Mouse (Mus musculus): Measurements from ENCODE around the gene Bin2. TPM values are rescaled to one million over a fixed set of nuclear protein-coding genes. Genes with fewer than 3 reads are reported as not detected.
"Not testable (repeated sequence)": the region's sequence is repeated elsewhere in the genome, so short reads cannot be mapped to it uniquely, and the experiment has no call there.

The Bin2 gene
- polyA plus RNA-seq, 1 experiment: 23.9 TPM

GRCm38 (mm10) chr15:100630126-100630525 lies 39.2 kb downstream of the Bin2 start:
- TF ChIP-seq CTCF (IDR thresholded peaks at IDR 0.05; ENCODE audit: insufficient read depth, low read length): no peak
- no peak for TF ChIP-seq POLR2A (IDR thresholded peaks at IDR 0.05; ENCODE audit: borderline replicate concordance, extremely low read depth, low read depth, low read length)
- peaks cover 22% of the 10 kb centered on the region for H3K4me1 ChIP-seq (ENCODE audit: control insufficient read depth, insufficient read depth, low read length)
- DNase-seq: no peak
- WGBS: 92% methylated on average over 3 of the region's 3 CpGs
- H3K4me3 ChIP-seq (replicated peaks; ENCODE audit: extremely low read depth, low read depth, low read length): no peak overlapping the region

GRCm38 (mm10) chr15:100628797-100629196 lies 40.6 kb downstream of the Bin2 start:
- Histone ChIP-seq H3K4me3 (replicated peaks; ENCODE audit: extremely low read depth, low read depth, low read length) (no peak overlapping the region), H3K4me1 (ENCODE audit: control insufficient read depth, insufficient read depth, low read length) (peaks cover 22% of the 10 kb centered on the region)
- TF ChIP-seq CTCF (IDR thresholded peaks at IDR 0.05; ENCODE audit: insufficient read depth, low read length) (no peak), POLR2A (IDR thresholded peaks at IDR 0.05; ENCODE audit: borderline replicate concordance, extremely low read depth, low read depth, low read length) (no peak)
- DNase-seq: no peak
- WGBS: 38% methylated on average over 7 of the region's 7 CpGs

- TF ChIP-seq POLR2A (IDR thresholded peaks at IDR 0.05; ENCODE audit: borderline replicate concordance, extremely low read depth, low read depth, low read length) (no peak), CTCF (IDR thresholded peaks at IDR 0.05; ENCODE audit: insufficient read depth, low read length) (no peak)
- no peak overlapping the region for H3K4me3 ChIP-seq (replicated peaks; ENCODE audit: extremely low read depth, low read depth, low read length)
- DNase-seq: no peak
- H3K4me1 ChIP-seq (ENCODE audit: control insufficient read depth, insufficient read depth, low read length): peaks cover 16% of the 10 kb centered on the region
- WGBS: 18% methylated on average over 11 of the region's 11 CpGs
Observed at GRCm38 (mm10) chr15:100627774-100628370, 41.5 kb downstream of the Bin2 start.

- Histone ChIP-seq H3K4me3 (replicated peaks; ENCODE audit: extremely low read depth, low read depth, low read length) (no peak overlapping the region), H3K4me1 (ENCODE audit: control insufficient read depth, insufficient read depth, low read length) (peaks cover 13% of the 10 kb centered on the region; the same call in 1 of the 2 replicates)
- no peak for TF ChIP-seq POLR2A (IDR thresholded peaks at IDR 0.05; ENCODE audit: borderline replicate concordance, extremely low read depth, low read depth, low read length)
- TF ChIP-seq CTCF (IDR thresholded peaks at IDR 0.05; ENCODE audit: insufficient read depth, low read length): no peak
- DNase-seq: no peak
- WGBS: 35% methylated on average over 10 of the region's 10 CpGs
Observed at GRCm38 (mm10) chr15:100627287-100627686, 42.1 kb downstream of the Bin2 start.

GRCm38 (mm10) chr15:100624435-100624834 lies 44.9 kb downstream of the Bin2 start:
- 96% methylated on average over 3 of the region's 3 CpGs for WGBS
- no peak for TF ChIP-seq CTCF (IDR thresholded peaks at IDR 0.05; ENCODE audit: insufficient read depth, low read length)
- TF ChIP-seq POLR2A (IDR thresholded peaks at IDR 0.05; ENCODE audit: borderline replicate concordance, extremely low read depth, low read depth, low read length): no peak
- DNase-seq: no peak
- Histone ChIP-seq H3K4me1 (ENCODE audit: control insufficient read depth, insufficient read depth, low read length) (peaks cover 17% of the 10 kb centered on the region), H3K4me3 (replicated peaks; ENCODE audit: extremely low read depth, low read depth, low read length) (no peak overlapping the region)

GRCm38 (mm10) chr15:100623754-100624153 lies 45.6 kb downstream of the Bin2 start:
- peaks cover 20% of the 10 kb centered on the region for H3K4me1 ChIP-seq (ENCODE audit: control insufficient read depth, insufficient read depth, low read length)
- DNase-seq: no peak
- TF ChIP-seq CTCF (IDR thresholded peaks at IDR 0.05; ENCODE audit: insufficient read depth, low read length) (no peak), POLR2A (IDR thresholded peaks at IDR 0.05; ENCODE audit: borderline replicate concordance, extremely low read depth, low read depth, low read length) (no peak)
- 84% methylated on average over 9 of the region's 9 CpGs for WGBS
- H3K4me3 ChIP-seq (replicated peaks; ENCODE audit: extremely low read depth, low read depth, low read length): no peak overlapping the region

GRCm38 (mm10) chr15:100622164-100622563 lies 47.2 kb downstream of the Bin2 start:
- no peak for DNase-seq
- 43% methylated on average over 7 of the region's 7 CpGs for WGBS
- Histone ChIP-seq H3K4me3 (replicated peaks; ENCODE audit: extremely low read depth, low read depth, low read length) (no peak overlapping the region), H3K4me1 (ENCODE audit: control insufficient read depth, insufficient read depth, low read length) (peaks cover 14% of the 10 kb centered on the region)
- TF ChIP-seq CTCF (IDR thresholded peaks at IDR 0.05; ENCODE audit: insufficient read depth, low read length) (no peak), POLR2A (IDR thresholded peaks at IDR 0.05; ENCODE audit: borderline replicate concordance, extremely low read depth, low read depth, low read length) (no peak)

- H3K4me3 ChIP-seq (replicated peaks; ENCODE audit: extremely low read depth, low read depth, low read length); DNase-seq: not testable (repeated sequence)
- H3K4me1 ChIP-seq (ENCODE audit: control insufficient read depth, insufficient read depth, low read length): peaks cover 14% of the 10 kb centered on the region
- WGBS: 43% methylated on average over 9 of the region's 9 CpGs
Observed at GRCm38 (mm10) chr15:100621671-100622070, 47.7 kb downstream of the Bin2 start.

- TF ChIP-seq POLR2A (IDR thresholded peaks at IDR 0.05; ENCODE audit: borderline replicate concordance, extremely low read depth, low read depth, low read length) (no peak), CTCF (IDR thresholded peaks at IDR 0.05; ENCODE audit: insufficient read depth, low read length) (no peak)
- Histone ChIP-seq H3K4me1 (ENCODE audit: control insufficient read depth, insufficient read depth, low read length) (peaks cover 20% of the 10 kb centered on the region), H3K4me3 (replicated peaks; ENCODE audit: extremely low read depth, low read depth, low read length) (no peak overlapping the region)
- WGBS: 50% methylated on average over 7 of the region's 7 CpGs
- DNase-seq: no peak
Observed at GRCm38 (mm10) chr15:100619200-100619599, 50.2 kb downstream of the Bin2 start.

GRCm38 (mm10) chr15:100616221-100616620 lies 53.1 kb downstream of the Bin2 start:
- 0% methylated on average over 19 of the region's 19 CpGs for WGBS
- DNase-seq: no peak
- peaks cover 20% of the 10 kb centered on the region for H3K4me1 ChIP-seq (ENCODE audit: control insufficient read depth, insufficient read depth, low read length)
- peak overlapping the region; percentile 90 for H3K4me3 ChIP-seq (replicated peaks; ENCODE audit: extremely low read depth, low read depth, low read length)
- no peak for TF ChIP-seq CTCF (IDR thresholded peaks at IDR 0.05; ENCODE audit: insufficient read depth, low read length)
- TF ChIP-seq POLR2A (IDR thresholded peaks at IDR 0.05; ENCODE audit: borderline replicate concordance, extremely low read depth, low read depth, low read length): no peak
